Mouse (Mus musculus): ENCODE measurements around the gene Hist2h2be.

DNA sequence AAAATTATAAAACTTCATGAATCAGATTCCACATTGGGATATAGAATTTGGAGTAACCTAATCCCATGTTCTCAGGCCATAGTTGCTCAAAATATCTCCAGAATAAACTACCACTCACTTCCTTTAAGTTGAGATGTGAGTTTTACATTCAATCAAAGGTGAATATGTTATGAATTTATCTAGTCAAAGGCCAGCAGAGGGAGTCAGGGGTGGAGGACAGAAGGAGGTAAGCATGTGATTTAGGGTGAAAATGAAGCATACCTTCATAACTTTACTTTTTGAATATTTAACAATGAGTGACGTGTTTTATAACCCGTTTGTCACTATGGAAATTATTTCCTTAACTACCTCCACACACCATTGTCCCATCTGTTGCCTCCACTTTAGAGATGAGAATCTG is 14.0 kb downstream of the Hist2h2be start:
- TF ChIP-seq CTCF (IDR thresholded peaks at IDR 0.05; ENCODE audit: borderline replicate concordance, control insufficient read depth, extremely low read depth, insufficient read depth, low read length, poor library complexity) (no peak), POLR2A (IDR thresholded peaks at IDR 0.05; ENCODE audit: control insufficient read depth, extremely low read depth, insufficient read depth, low read length, poor library complexity) (no peak)

Measured in thymus, adult 2 months (tissue).